Mouse (Mus musculus) thymus, postnatal 25 days (tissue): Measurements from ENCODE around the gene Mcpt1.
"Not testable (repeated sequence)": the region's sequence is repeated elsewhere in the genome, so short reads cannot be mapped to it uniquely, and the experiment has no call there.

Experiments used
- DNase-seq: peaks from one replicate; pipeline ENCODE4 v3.0.0; 2022

The Mcpt1 gene

GRCm38 (mm10) chr14:56017671-56018070 lies at the start of gene Mcpt1:
TSS of gene Mcpt1 (plus strand) at chr14:56017971.
- not testable (repeated sequence) for DNase-seq

GRCm38 (mm10) chr14:55987464-55987863 lies 30.3 kb upstream of the Mcpt1 start:
- not testable (repeated sequence) for DNase-seq

DNA sequence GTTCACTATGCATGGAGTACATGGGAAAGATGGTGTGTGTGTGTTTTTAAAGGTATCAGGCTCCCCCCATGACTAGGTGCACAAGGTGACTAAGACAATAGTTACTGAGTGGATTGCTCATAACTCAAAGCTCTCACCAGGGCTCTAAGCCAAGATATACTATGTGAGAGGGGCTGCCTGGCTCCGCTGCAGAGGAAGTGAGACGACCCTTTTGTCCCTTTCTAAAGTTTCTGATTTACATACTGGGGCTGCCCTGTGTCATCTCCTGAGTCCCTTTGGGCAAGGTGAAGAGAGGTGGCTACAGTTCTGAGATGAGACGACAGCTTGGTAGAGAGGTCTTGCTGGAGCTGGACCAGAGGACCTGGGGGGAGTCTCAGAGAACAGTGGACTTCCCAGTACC lies 4.6 kb upstream of the Mcpt1 start:
- no peak for DNase-seq

- no peak for DNase-seq
These were observed 3.8 kb upstream of the Mcpt1 start for GRCm38 (mm10) chr14:56013924-56014323.

- no peak for DNase-seq
These were observed 1.7 kb downstream of the Mcpt1 start for GRCm38 (mm10) chr14:56019446-56019845.

GRCm38 (mm10) chr14:56021305-56021704 lies 3.5 kb downstream of the Mcpt1 start:
- not testable (repeated sequence) for DNase-seq

DNA sequence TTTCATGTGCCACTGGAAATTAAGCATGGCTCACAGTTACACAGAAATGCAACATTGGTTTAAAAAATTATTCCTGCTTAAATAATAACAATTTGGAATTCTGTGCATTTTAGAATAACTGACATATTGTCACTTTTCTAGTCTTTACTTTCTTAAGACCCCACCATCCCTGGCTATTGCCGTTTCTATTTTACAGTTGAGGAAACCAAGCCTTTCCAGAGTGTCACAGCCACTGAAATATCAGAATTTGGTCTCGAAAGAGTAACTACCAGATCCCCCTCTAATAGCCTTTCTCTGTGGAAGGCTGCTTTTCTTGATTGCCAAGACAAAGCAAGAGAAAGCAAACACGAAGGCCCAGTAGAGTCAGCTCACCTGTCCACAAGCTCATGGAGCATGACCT lies 12.6 kb downstream of the Mcpt1 start, which contains the start of gene Mcpt9:
TSS of gene Mcpt9 (minus strand) at position 101 of the 400 bp plus-strand sequence.
- not testable (repeated sequence) for DNase-seq

DNA sequence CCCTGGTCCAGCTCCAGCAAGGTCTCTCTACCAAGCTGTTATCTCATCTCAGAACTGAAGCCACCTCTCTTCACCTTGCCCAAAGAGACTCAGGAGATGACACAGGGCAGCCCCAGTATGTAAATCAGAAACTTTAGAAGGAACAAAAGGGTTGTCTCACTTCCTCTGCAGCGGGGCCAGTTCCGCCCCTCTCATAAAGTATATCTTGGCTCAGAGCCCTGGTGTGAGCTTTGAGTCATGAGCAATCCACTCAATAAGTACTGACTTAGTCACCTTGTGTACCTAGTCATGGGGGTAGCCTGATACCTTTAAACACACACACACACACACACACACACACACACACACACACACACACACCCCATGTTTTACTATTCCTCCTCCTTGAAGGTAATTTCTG lies 16.7 kb downstream of the Mcpt1 start:
- no peak for DNase-seq

GRCm38 (mm10) chr14:56041792-56042191 lies 24.0 kb downstream of the Mcpt1 start, which contains the start of gene Mcpt2:
TSS of gene Mcpt2 (plus strand) at chr14:56042041.
- not testable (repeated sequence) for DNase-seq

DNA sequence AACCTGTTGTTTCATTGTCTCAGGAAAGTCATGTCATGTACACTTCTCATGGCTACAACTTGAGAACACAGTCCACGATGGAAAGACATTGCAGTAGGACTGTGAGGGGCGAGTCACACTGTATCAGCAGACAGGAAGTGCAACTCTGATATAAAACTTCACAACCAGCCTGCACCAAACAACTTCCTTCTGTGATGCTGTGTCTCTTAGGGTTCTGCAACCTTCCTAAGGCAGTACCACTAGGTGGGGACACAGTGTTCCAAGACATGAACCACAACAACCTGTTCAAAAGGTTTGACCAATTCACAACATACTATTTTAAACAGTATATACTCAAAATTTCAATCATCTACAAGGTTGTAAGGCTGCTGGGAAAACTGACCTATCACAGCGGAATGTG lies 37.6 kb downstream of the Mcpt1 start:
- no peak for DNase-seq

DNA sequence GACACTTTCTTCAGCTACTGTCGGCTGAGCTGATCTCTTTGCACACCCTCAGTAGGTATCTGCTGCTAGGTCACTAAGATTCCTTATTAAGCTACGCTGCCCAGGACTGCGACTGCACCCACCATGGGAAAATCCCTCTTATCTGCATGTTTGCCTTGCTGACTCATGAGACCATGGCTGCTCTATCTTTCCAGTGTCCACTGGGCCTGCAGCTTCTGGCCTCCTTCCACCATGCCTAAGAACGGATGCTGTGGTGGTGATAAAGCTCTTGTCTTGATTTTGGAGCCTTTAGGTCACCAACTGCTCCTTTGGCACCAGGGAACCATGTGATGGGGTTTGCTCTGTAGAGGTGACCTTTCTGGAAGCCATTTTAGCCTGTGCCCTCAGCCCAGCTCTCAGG lies 40.0 kb downstream of the Mcpt1 start:
- no peak for DNase-seq

- not testable (repeated sequence) for DNase-seq
These were observed 44.4 kb downstream of the Mcpt1 start, which contains the start of gene Mcpt4 for GRCm38 (mm10) chr14:56062213-56062612. TSS of gene Mcpt4 (minus strand) at chr14:56062313.
